Mouse (Mus musculus) lung, postnatal 36 days (tissue): ENCODE data around the gene Slc30a1.

Experiments
- DNase-seq: peaks from one replicate; pipeline ENCODE4 v3.0.0; 2022; ENCODE audit warnings: mixed read lengths

The Slc30a1 gene

GRCm38 (mm10) chr1:191906571-191907430 is at the start of gene Slc30a1:
Slc30a1 (plus strand) TSS chr1:191906767.
- DNase-seq: peak; percentile 99

DNA sequence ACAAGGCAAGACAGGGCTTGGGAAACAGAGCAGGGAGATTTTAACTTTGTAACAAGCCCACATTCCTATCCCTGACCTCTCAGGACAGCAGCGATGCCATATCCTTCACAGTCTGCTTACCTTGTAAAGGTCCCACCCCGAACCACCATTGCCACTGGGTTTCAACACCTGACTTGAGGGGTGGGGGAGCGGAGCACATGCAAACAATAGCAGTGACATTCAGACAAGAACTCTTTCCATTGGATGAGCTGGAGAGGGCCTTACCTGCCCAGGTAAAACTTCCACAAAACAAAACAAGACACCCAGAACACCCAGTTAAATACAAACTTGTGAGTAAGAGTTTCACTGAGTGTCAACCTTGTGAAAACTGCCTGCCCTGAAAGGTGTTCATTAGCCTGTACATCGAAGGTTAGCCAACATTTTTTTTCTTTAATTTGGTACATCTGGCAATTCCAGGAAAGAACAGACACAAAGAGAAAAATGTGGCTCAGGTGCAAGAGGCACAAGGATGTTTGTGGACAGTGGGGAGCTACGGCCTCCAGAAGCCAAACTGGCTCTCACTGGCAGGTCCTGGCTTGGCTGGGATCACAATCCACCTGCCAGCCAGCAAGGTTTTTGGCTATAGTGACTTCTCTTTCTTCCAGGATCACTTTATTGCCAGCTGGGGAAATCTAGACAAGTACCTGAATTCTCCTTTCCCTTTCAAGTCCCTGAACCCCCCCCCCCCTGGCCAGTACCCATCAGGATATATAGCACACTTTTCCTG is 49.5 kb upstream of the Slc30a1 start:
- DNase-seq: no peak

DNA sequence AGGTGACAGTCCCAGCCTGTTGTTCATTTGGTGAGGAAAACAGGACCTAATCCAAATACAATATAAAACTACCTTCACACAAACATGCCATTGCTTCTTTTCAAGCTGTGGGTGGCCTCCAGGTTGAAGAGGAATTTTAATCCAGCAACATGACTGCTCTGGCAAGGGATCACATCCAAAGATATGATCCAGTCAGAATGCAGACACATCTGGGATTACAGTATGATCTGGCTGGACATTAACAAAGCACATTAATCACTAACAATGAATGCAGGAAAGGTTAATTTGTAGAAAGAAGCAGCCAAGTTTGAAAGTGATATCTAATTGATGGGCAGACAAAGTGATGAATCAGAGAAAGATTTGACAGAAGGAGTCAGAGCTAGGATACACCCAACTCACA is 48.4 kb upstream of the Slc30a1 start:
- no peak for DNase-seq

GRCm38 (mm10) chr1:191859847-191860246 is 46.7 kb upstream of the Slc30a1 start:
- peak; percentile 61 for DNase-seq

GRCm38 (mm10) chr1:191861247-191861646 is 45.3 kb upstream of the Slc30a1 start:
- DNase-seq: no peak

GRCm38 (mm10) chr1:191863833-191864550 is 42.6 kb upstream of the Slc30a1 start:
- no peak for DNase-seq

DNA sequence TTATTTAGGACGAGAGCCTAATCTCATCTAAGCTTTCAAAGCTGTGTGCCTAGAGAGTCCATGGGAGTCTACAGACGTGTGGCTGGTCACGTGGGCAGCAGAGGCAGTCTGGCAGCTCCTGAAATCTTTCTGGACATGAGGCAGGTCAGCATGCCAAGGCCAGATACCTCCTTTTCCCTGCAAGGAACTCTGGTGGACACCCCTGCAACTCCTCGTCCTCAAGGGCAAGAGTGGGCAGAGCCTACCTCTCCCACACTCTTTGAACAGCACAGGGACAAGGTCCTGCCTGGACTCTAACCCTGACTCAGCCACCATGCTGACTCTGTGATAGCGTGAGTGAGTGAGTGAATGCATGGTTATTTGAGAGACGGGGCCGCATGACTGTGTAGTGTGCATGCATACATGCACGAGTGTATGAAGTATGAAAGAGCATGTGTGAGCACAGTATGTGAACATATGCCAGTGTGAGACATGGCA is 42.0 kb upstream of the Slc30a1 start:
- no peak for DNase-seq

GRCm38 (mm10) chr1:191872076-191872710 is 34.4 kb upstream of the Slc30a1 start:
- no peak for DNase-seq

GRCm38 (mm10) chr1:191875006-191875405 is 31.6 kb upstream of the Slc30a1 start:
- no peak for DNase-seq

DNA sequence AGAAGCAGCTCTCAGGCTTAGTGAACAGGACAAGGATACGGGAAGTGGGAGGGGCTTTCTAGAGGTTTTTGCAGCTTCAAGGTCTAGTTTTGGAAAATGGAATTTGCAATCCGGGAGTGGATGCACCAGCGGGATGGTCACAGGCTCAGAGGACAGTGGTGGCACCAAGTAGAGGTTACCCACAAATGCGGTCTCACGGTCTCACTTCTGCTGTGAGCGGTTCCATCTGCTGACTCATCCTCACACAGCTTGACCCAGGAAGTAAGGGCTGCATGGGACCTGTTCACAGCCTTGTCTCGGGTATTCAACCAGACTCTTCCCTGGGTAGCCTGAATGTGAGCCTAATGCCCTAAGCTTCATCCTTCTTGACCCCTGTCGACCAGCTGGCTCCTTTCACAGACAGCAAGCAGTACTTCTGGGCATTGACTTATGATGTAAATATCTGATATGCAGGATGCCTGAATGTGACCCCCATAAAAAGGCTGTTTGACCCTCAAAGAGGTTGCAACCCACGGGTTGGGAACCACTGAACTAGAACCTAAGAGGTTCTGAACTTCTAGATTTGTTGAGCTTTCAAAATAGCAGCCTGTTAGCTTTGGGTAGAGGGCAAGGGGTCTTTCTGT is 30.8 kb upstream of the Slc30a1 start:
- no peak for DNase-seq

DNA sequence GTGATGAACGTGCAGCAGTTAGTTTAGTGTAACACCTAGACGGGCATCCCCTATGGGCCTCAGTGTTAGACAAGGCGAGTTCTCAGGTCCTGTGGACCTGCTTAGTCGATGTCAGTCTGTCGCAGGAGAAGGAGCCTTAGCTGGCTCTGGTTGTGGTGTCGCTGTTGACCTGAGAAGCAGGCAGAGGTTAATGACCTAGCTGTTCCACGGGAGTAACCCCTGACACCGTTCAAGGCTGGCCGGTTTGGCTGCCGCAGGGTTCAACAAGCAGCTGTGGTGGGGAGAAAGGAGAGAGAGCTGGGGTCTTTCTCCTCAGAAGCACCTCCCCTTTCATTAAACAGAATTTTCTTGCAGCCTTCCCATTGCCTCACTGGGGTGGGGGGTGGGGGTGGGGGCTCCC is 28.9 kb upstream of the Slc30a1 start:
- DNase-seq: no peak

DNA sequence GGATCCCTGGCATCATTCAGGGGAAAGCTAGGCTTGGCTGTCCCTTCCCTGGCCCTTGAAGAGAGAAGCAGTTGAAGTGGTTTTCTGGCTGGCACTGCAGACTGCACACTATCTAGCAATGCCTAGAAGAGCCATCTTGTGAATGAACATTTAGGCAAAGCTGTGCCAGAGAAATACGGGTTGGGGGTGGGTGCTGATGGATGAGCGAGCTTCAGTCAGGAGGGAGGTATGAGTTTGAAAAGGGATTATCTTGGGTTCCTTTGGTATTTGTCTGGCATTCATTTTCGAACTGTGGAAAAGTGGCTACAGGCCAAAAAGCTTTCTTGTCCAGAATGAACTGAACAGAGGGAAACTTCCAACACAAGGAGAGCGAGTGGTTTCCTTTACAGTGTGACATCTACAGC is 28.0 kb upstream of the Slc30a1 start:
- no peak for DNase-seq

DNA sequence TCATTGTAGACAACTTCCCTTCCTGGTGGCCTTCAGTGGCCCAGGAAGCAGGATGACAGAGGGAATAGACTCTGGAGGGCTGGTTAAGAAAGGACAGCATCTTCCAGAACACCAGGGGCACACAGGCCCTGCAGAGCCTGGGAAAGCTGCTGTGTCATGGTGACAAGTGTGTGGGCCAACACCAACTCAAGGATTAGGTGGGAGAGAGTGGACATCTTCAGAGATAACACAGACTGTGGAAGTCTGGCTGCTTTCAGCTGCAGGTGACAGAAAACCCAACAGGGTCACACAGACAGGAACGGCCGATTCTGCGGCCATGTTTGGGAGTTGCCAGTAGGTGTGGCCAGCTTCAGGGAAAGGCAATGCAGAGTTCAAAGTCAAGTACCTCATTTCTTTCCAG is 26.3 kb upstream of the Slc30a1 start:
- DNase-seq: no peak

- DNase-seq: no peak
Measured at GRCm38 (mm10) chr1:191880921-191881609, 25.5 kb upstream of the Slc30a1 start.

- DNase-seq: no peak
Measured at GRCm38 (mm10) chr1:191881663-191882062, 24.9 kb upstream of the Slc30a1 start.

DNA sequence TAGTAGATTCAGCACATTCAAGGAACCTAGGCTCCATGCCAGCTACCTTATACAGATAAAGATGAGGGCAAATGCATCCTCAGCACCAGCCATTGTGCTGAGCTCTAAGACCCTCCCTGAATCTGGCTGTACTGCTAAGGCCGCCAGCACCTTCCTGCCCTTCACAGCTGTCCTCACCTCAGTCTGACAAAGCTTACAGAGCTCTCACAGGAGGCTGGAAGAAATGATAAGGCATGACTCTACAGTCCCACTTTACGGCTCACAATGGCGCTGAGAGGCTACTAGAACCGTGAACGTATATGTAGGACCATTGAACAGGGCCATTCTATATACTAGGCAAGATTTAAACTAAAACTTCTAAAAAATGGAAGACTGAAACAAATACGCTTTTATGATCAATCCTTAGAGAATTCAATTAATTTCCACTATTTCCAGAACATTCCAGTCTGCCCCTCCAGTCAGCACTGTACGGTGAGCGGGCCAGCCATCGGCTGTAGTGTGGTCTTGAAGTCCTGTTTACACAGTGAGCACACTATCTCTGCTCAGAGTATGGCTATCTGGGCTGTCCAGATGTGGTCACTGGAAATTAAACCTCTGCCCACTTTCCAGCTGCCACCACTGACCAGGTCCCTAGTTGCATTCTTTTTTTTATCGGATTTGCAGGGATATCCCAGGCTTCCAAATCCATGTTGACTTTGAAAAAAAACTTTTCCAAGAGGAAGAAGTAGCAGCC is 23.9 kb upstream of the Slc30a1 start:
- no peak for DNase-seq

GRCm38 (mm10) chr1:191883654-191884053 is 22.9 kb upstream of the Slc30a1 start:
- peak; percentile 35 for DNase-seq

- DNase-seq: no peak
Measured at GRCm38 (mm10) chr1:191891912-191892311, 14.7 kb upstream of the Slc30a1 start.

- DNase-seq: peak; percentile 74
Measured at GRCm38 (mm10) chr1:191894386-191894785, 12.2 kb upstream of the Slc30a1 start.

GRCm38 (mm10) chr1:191894857-191895256 is 11.7 kb upstream of the Slc30a1 start:
- no peak for DNase-seq
